Mouse (Mus musculus): ENCODE results near the gene Gm9857. TPM values are rescaled to one million over a fixed set of nuclear protein-coding genes. Genes with fewer than 3 reads are reported as not detected.

Gene Gm9857
- polyA plus RNA-seq (2015; fragmentation: Nextera tagmentation; extraction: Ambion mirVana): 0.75 TPM in 1 of 2 replicates, not detected in the other

GRCm38 (mm10) chr3:108940001-108940633, at the start of gene Gm9857:
Gene Gm9857 (minus strand): TSS chr3:108940445.
- peak; percentile 88 for ATAC-seq
- H3K4me2 ChIP-seq (replicated peaks): peak within 1 kb of the TSS; percentile 53
- H3K36me3 ChIP-seq: no peaks in the 10 kb centered on the region
- H3K4me3 ChIP-seq (replicated peaks): peak within 1 kb of the TSS; percentile 34
- H3K9me3 ChIP-seq: no peaks in the 10 kb centered on the region; the same call in 1 of the 2 replicates
- H3K4me1 ChIP-seq (replicated peaks): no peaks in the 10 kb centered on the region
- H3K27me3 ChIP-seq: no peaks in the 10 kb centered on the region
- H3K9ac ChIP-seq (replicated peaks): no peak within 1 kb of the TSS
- no peak within 1 kb of the TSS for H3K27ac ChIP-seq
- WGBS: 69% methylated on average over 45 of the region's 59 CpGs

- peaks cover 45% of the 10 kb centered on the region for H3K36me3 ChIP-seq
- 42% methylated on average over 12 of the region's 12 CpGs for WGBS
- H3K9me3 ChIP-seq: no peaks in the 10 kb centered on the region
- no peak overlapping the region for H3K4me3 ChIP-seq (replicated peaks)
- H3K4me2 ChIP-seq (replicated peaks): no peak overlapping the region
- H3K27me3 ChIP-seq: no peaks in the 10 kb centered on the region
- peak; percentile 92 for ATAC-seq
- peaks cover 15% of the 10 kb centered on the region for H3K4me1 ChIP-seq (replicated peaks)
- peak overlapping the region; percentile 87 for H3K27ac ChIP-seq
- no peak overlapping the region for H3K9ac ChIP-seq (replicated peaks)
Observed at GRCm38 (mm10) chr3:108987009-108987659, 46.9 kb upstream of the Gm9857 start.

- H3K27me3 ChIP-seq: no peaks in the 10 kb centered on the region
- peaks cover 15% of the 10 kb centered on the region for H3K4me1 ChIP-seq (replicated peaks)
- H3K27ac ChIP-seq: peak overlapping the region; percentile 87
- 70% methylated on average over 1 of the region's 1 CpGs for WGBS
- H3K4me2 ChIP-seq (replicated peaks): no peak overlapping the region
- peak; percentile 85 for ATAC-seq
- H3K4me3 ChIP-seq (replicated peaks): no peak overlapping the region
- no peak overlapping the region for H3K9ac ChIP-seq (replicated peaks)
- H3K36me3 ChIP-seq: peaks cover 39% of the 10 kb centered on the region
- no peaks in the 10 kb centered on the region for H3K9me3 ChIP-seq
Observed at GRCm38 (mm10) chr3:108986534-108986933, 46.3 kb upstream of the Gm9857 start.

GRCm38 (mm10) chr3:108983989-108984388, 43.7 kb upstream of the Gm9857 start:
- WGBS: 85% methylated on average over 5 of the region's 5 CpGs
- Histone ChIP-seq H3K4me1 (replicated peaks) (peaks cover 15% of the 10 kb centered on the region), H3K9me3 (no peaks in the 10 kb centered on the region), H3K27ac (no peak overlapping the region), H3K4me2 (replicated peaks) (no peak overlapping the region), H3K4me3 (replicated peaks) (no peak overlapping the region), H3K27me3 (no peaks in the 10 kb centered on the region), H3K9ac (replicated peaks) (no peak overlapping the region), H3K36me3 (peaks cover 36% of the 10 kb centered on the region)
- no peak for ATAC-seq

GRCm38 (mm10) chr3:108981946-108982345, 41.7 kb upstream of the Gm9857 start:
- no peaks in the 10 kb centered on the region for H3K9me3 ChIP-seq
- H3K9ac ChIP-seq (replicated peaks): no peak overlapping the region
- no peak overlapping the region for H3K4me2 ChIP-seq (replicated peaks)
- ATAC-seq: no peak
- peaks cover 6% of the 10 kb centered on the region for H3K4me1 ChIP-seq (replicated peaks)
- H3K4me3 ChIP-seq (replicated peaks): no peak overlapping the region
- peaks cover 53% of the 10 kb centered on the region for H3K36me3 ChIP-seq
- H3K27me3 ChIP-seq: no peaks in the 10 kb centered on the region
- H3K27ac ChIP-seq: no peak overlapping the region
- 90% methylated on average over 6 of the region's 6 CpGs for WGBS

- H3K27me3 ChIP-seq: no peaks in the 10 kb centered on the region
- no peak overlapping the region for H3K4me2 ChIP-seq (replicated peaks)
- no peaks in the 10 kb centered on the region for H3K4me1 ChIP-seq (replicated peaks)
- no peaks in the 10 kb centered on the region for H3K9me3 ChIP-seq
- no peak overlapping the region for H3K27ac ChIP-seq
- no peak for ATAC-seq
- 94% methylated on average over 13 of the region's 13 CpGs for WGBS
- peaks cover 52% of the 10 kb centered on the region for H3K36me3 ChIP-seq
- no peak overlapping the region for H3K9ac ChIP-seq (replicated peaks)
- no peak overlapping the region for H3K4me3 ChIP-seq (replicated peaks)
Observed at GRCm38 (mm10) chr3:108977340-108978030, 37.2 kb upstream of the Gm9857 start.

- 88% methylated on average over 15 of the region's 15 CpGs for WGBS
- Histone ChIP-seq H3K9me3 (no peaks in the 10 kb centered on the region), H3K9ac (replicated peaks) (no peak overlapping the region), H3K27ac (no peak overlapping the region), H3K27me3 (no peaks in the 10 kb centered on the region), H3K4me3 (replicated peaks) (no peak overlapping the region), H3K4me1 (replicated peaks) (no peaks in the 10 kb centered on the region), H3K4me2 (replicated peaks) (no peak overlapping the region), H3K36me3 (peaks cover 45% of the 10 kb centered on the region)
- ATAC-seq: no peak
Observed at GRCm38 (mm10) chr3:108974920-108975485, 34.8 kb upstream of the Gm9857 start.

GRCm38 (mm10) chr3:108973980-108974660, 33.9 kb upstream of the Gm9857 start:
- no peaks in the 10 kb centered on the region for H3K27me3 ChIP-seq
- H3K4me3 ChIP-seq (replicated peaks): no peak overlapping the region
- no peak overlapping the region for H3K9ac ChIP-seq (replicated peaks)
- peaks cover 36% of the 10 kb centered on the region for H3K36me3 ChIP-seq
- no peak for ATAC-seq
- WGBS: 80% methylated on average over 13 of the region's 13 CpGs
- no peaks in the 10 kb centered on the region for H3K4me1 ChIP-seq (replicated peaks)
- H3K27ac ChIP-seq: no peak overlapping the region
- H3K4me2 ChIP-seq (replicated peaks): no peak overlapping the region
- H3K9me3 ChIP-seq: no peaks in the 10 kb centered on the region

GRCm38 (mm10) chr3:108966051-108966450, 25.8 kb upstream of the Gm9857 start:
- Histone ChIP-seq H3K4me1 (replicated peaks) (peaks cover 17% of the 10 kb centered on the region), H3K9ac (replicated peaks) (no peak overlapping the region), H3K4me2 (replicated peaks) (no peak overlapping the region), H3K9me3 (no peaks in the 10 kb centered on the region), H3K4me3 (replicated peaks) (no peak overlapping the region), H3K36me3 (no peaks in the 10 kb centered on the region; the same call in 1 of the 2 replicates), H3K27ac (no peak overlapping the region), H3K27me3 (no peaks in the 10 kb centered on the region)
- 96% methylated on average over 3 of the region's 3 CpGs for WGBS
- ATAC-seq: no peak

GRCm38 (mm10) chr3:108964361-108965044, 24.3 kb upstream of the Gm9857 start:
- H3K9ac ChIP-seq (replicated peaks): no peak overlapping the region
- H3K27me3 ChIP-seq: no peaks in the 10 kb centered on the region
- 82% methylated on average over 7 of the region's 7 CpGs for WGBS
- no peak overlapping the region for H3K27ac ChIP-seq
- no peak overlapping the region for H3K4me3 ChIP-seq (replicated peaks)
- H3K4me1 ChIP-seq (replicated peaks): peaks cover 18% of the 10 kb centered on the region
- no peak for ATAC-seq
- no peaks in the 10 kb centered on the region for H3K36me3 ChIP-seq
- no peak overlapping the region for H3K4me2 ChIP-seq (replicated peaks)
- no peaks in the 10 kb centered on the region for H3K9me3 ChIP-seq

GRCm38 (mm10) chr3:108963776-108964175, 23.5 kb upstream of the Gm9857 start:
- 90% methylated on average over 3 of the region's 3 CpGs for WGBS
- Histone ChIP-seq H3K36me3 (no peaks in the 10 kb centered on the region), H3K27ac (no peak overlapping the region), H3K4me2 (replicated peaks) (no peak overlapping the region), H3K4me1 (replicated peaks) (peaks cover 18% of the 10 kb centered on the region), H3K9me3 (no peaks in the 10 kb centered on the region), H3K27me3 (no peaks in the 10 kb centered on the region), H3K9ac (replicated peaks) (no peak overlapping the region), H3K4me3 (replicated peaks) (no peak overlapping the region)
- no peak for ATAC-seq
